20 mouse cellular contexts compared by ENCODE assay signal in genomic region chr8:57779551-57779950, GRCm38 (mm10).
"Had no signal": no experiment of that assay in that cellular context is flagged by ENCODE, and none has a peak within 500 bp of the region (broad histone marks: within the 10 kb centered on the region; RNA-seq: fewer than 3 reads in every experiment).

No protein-coding gene starts in this region.

- H3K27me3 ChIP-seq: neural tube, embryonic 13.5 days; neural tube, embryonic 15.5 days; stomach, embryonic 15.5 days had no signal

- H3K36me3 ChIP-seq: midbrain, embryonic 10.5 days; midbrain, embryonic 12.5 days; neural tube, embryonic 13.5 days; neural tube, embryonic 15.5 days; stomach, embryonic 15.5 days had no signal

- H3K4me3 ChIP-seq: midbrain, embryonic 10.5 days; midbrain, embryonic 12.5 days; myocyte; neural tube, embryonic 13.5 days; neural tube, embryonic 15.5 days; stomach, embryonic 15.5 days had no signal

- H3K9ac ChIP-seq: liver, embryonic 14.5 days; lung, embryonic 14.5 days; midbrain, embryonic 12.5 days; neural tube, embryonic 13.5 days; neural tube, embryonic 15.5 days; stomach, embryonic 15.5 days had no signal

- H3K4me1 ChIP-seq: midbrain, embryonic 10.5 days; midbrain, embryonic 12.5 days; neural tube, embryonic 13.5 days; neural tube, embryonic 15.5 days had no signal

- H3K4me2 ChIP-seq: lung, embryonic 14.5 days; midbrain, embryonic 12.5 days; neural tube, embryonic 13.5 days; neural tube, embryonic 15.5 days; stomach, embryonic 15.5 days had no signal

- H3K27ac ChIP-seq: liver, embryonic 14.5 days; midbrain, embryonic 10.5 days; midbrain, embryonic 12.5 days; neural tube, embryonic 13.5 days; neural tube, embryonic 15.5 days had no signal

- ATAC-seq: midbrain, embryonic 16.5 days had no signal

- H3K9me3 ChIP-seq: midbrain, embryonic 10.5 days; midbrain, embryonic 12.5 days; neural tube, embryonic 13.5 days; neural tube, embryonic 15.5 days; stomach, embryonic 15.5 days had no signal

- DNase-seq: lung, adult 18-20 months; lung, embryonic 14.5 days; lung, postnatal 10 days; lung, postnatal 4 days; midbrain, embryonic 14.5 days; retina, postnatal 1 day; right cerebral cortex, adult 18-20 months; right cerebral cortex, postnatal 25 days; right cerebral cortex, postnatal 4 days; thymus, adult 2 months; thymus, postnatal 25 days; thymus, postnatal 4 days had no signal
